ENCODE assay signal across 8 mouse cellular contexts in genomic region chr4:97675741-97676578, GRCm38 (mm10).
A peak's percentile ranks its signal among the peaks of the same experiment; 100 is the strongest.
DNase-seq lines count a peak whose midpoint lies in the region; ATAC-seq and TF ChIP-seq lines count a peak whose summit lies in the region.

No protein-coding gene starts in this region.

- no peak overlapping the region for H3K4me3 ChIP-seq in heart, postnatal 0 days (ENCODE audit: low read depth, low read length)
- no peak overlapping the region for H3K4me3 ChIP-seq in hindbrain, embryonic 11.5 days (ENCODE audit: low read depth, low read length)
- H3K4me3 ChIP-seq in midbrain, embryonic 15.5 days, result peak overlapping the region; percentile 27

- peak; percentile 52 for TF ChIP-seq CTCF in heart, postnatal 0 days (IDR thresholded peaks at IDR 0.05; ENCODE audit: low read depth)

- H3K9ac ChIP-seq in heart, postnatal 0 days (replicated peaks; ENCODE audit: low read depth, low read length), result no peak overlapping the region
- no peak overlapping the region for H3K9ac ChIP-seq in hindbrain, embryonic 11.5 days (ENCODE audit: low read depth, low read length)
- H3K9ac ChIP-seq in midbrain, embryonic 15.5 days, result peak overlapping the region; percentile 10; the same call in 1 of the 2 replicates

- no peaks in the 10 kb centered on the region for H3K27me3 ChIP-seq in heart, postnatal 0 days (ENCODE audit: control insufficient read depth, insufficient read depth, low read length)
- H3K27me3 ChIP-seq in hindbrain, embryonic 11.5 days (ENCODE audit: control insufficient read depth, insufficient read depth, low read length), result no peaks in the 10 kb centered on the region
- H3K27me3 ChIP-seq in midbrain, embryonic 15.5 days (replicated peaks), result no peaks in the 10 kb centered on the region

- DNase-seq in heart, postnatal 0 days (ENCODE audit: low spot score), result no peak
- no peak for DNase-seq in heart, adult 9 months (ENCODE audit: low spot score in 2 of 2)
- peak; percentile 51 for DNase-seq in brain, embryonic 18.5 days (ENCODE audit: low read depth, low spot score)
- peak; percentile 33 for DNase-seq in hindbrain, embryonic 11.5 days (ENCODE audit: low spot score)
- no peak for DNase-seq in spleen, adult 12 weeks (ENCODE audit: low spot score)
- no peak for DNase-seq in layer of hippocampus, adult 9-11 months
- DNase-seq in gastrocnemius, postnatal 4 days (ENCODE audit: low spot score in 2 of 2), result no peak

- H3K36me3 ChIP-seq in heart, postnatal 0 days (replicated peaks; ENCODE audit: control insufficient read depth, insufficient read depth, low read length), result no peaks in the 10 kb centered on the region
- H3K36me3 ChIP-seq in hindbrain, embryonic 11.5 days (ENCODE audit: control insufficient read depth, insufficient read depth, low read length), result no peaks in the 10 kb centered on the region
- no peaks in the 10 kb centered on the region for H3K36me3 ChIP-seq in midbrain, embryonic 15.5 days (replicated peaks)

- no peak for ATAC-seq in heart, postnatal 0 days (ENCODE audit: insufficient read depth, low read depth)
- peak; percentile 57 for ATAC-seq in hindbrain, embryonic 11.5 days (ENCODE audit: low FRiP score)
- peak; percentile 87 for ATAC-seq in midbrain, embryonic 15.5 days (replicated peaks)

- H3K4me1 ChIP-seq in heart, postnatal 0 days (ENCODE audit: control insufficient read depth, insufficient read depth), result no peaks in the 10 kb centered on the region
- H3K4me1 ChIP-seq in hindbrain, embryonic 11.5 days (replicated peaks; ENCODE audit: control insufficient read depth, insufficient read depth, low read length), result no peaks in the 10 kb centered on the region
- peaks cover 15% of the 10 kb centered on the region for H3K4me1 ChIP-seq in midbrain, embryonic 15.5 days

- WGBS in heart, postnatal 0 days, result 59% methylated on average over 16 of the region's 16 CpGs
- 39% methylated on average over 16 of the region's 16 CpGs for WGBS in hindbrain, embryonic 11.5 days
- WGBS in midbrain, embryonic 15.5 days, result 20% methylated on average over 16 of the region's 16 CpGs

- no peak overlapping the region for H3K27ac ChIP-seq in heart, postnatal 0 days (ENCODE audit: low read depth)
- H3K27ac ChIP-seq in hindbrain, embryonic 11.5 days (ENCODE audit: low read depth, low read length), result no peak overlapping the region
- no peak overlapping the region for H3K27ac ChIP-seq in midbrain, embryonic 15.5 days

- no peaks in the 10 kb centered on the region for H3K9me3 ChIP-seq in heart, postnatal 0 days (replicated peaks; ENCODE audit: control insufficient read depth, low read length)
- H3K9me3 ChIP-seq in hindbrain, embryonic 11.5 days (ENCODE audit: control insufficient read depth, low read length), result no peaks in the 10 kb centered on the region
- no peaks in the 10 kb centered on the region for H3K9me3 ChIP-seq in midbrain, embryonic 15.5 days

- no peak for TF ChIP-seq EP300 in heart, postnatal 0 days (IDR thresholded peaks at IDR 0.05; ENCODE audit: low read depth)

- 0 out of 2 replicates have a peak overlapping the region, but pooled peaks have one; percentile 11 for H3K4me2 ChIP-seq in heart, postnatal 0 days (ENCODE audit: low read depth, low read length)
- peak overlapping the region; percentile 15; the same call in 1 of the 2 replicates for H3K4me2 ChIP-seq in hindbrain, embryonic 11.5 days (replicated peaks; ENCODE audit: low read depth, low read length)
- H3K4me2 ChIP-seq in midbrain, embryonic 15.5 days, result peak overlapping the region; percentile 54

Comparison
In these comparisons a context has a peak if more than half of its experiments do, and no peak if none do; other contexts are left out.
1. DNase-seq: peak in brain, embryonic 18.5 days (single experiment) and hindbrain, embryonic 11.5 days (single experiment); none in heart, postnatal 0 days (single experiment), heart, adult 9 months (0 of 2), spleen, adult 12 weeks (single experiment), layer of hippocampus, adult 9-11 months (single experiment) and gastrocnemius, postnatal 4 days (0 of 2).
2. Peak in every context shown above with its lines, with median percentiles within 50 percentile points of each other: H3K4me2 ChIP-seq.